Mouse (Mus musculus): ENCODE results near the gene Gpd1.

Gene Gpd1

DNA sequence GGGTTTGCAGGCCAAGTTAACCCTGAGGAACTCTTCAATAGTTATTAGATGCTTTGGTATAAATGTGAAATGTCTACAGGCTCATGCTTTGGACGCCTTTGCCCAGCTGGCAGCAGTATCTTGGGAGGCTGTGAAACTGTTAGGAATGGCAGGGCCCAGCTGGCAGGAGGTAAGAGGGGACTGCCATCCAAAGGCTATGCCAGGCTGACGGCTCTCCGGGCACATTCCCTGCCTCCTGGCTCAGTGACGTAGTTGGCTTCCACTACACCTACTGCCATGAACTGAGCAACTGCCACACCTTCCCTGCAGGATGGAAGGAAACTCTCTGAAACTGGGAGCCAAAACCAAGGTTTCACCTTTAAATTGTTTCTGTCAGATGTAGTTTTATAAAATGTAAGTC is 22.9 kb downstream of the Gpd1 start:
- in situ Hi-C loops (cut with MboI; ENCODE audit: unreplicated experiment in 2 of 2), result no loop called here

DNA sequence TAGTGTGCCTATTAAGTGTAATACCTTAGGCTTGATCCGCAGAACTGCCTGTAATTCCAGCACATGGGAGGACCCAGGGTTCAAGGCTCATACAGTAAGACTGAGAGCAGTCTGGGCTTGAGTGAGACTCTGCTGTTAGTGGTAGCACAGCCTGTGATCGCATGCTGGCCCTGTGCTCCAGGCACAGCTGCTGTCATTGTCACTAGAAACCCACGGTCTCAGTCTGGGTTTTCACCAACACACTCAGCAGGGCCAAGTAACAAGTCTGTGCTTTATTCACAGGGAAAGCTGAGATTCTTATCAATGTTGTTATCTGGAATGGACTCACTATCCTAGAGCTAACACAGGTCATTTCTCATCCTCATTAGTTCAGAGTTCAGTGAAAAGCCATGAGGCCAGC is 36.9 kb downstream of the Gpd1 start:
- in situ Hi-C loops (cut with MboI; ENCODE audit: unreplicated experiment in 2 of 2), result no loop called here

DNA sequence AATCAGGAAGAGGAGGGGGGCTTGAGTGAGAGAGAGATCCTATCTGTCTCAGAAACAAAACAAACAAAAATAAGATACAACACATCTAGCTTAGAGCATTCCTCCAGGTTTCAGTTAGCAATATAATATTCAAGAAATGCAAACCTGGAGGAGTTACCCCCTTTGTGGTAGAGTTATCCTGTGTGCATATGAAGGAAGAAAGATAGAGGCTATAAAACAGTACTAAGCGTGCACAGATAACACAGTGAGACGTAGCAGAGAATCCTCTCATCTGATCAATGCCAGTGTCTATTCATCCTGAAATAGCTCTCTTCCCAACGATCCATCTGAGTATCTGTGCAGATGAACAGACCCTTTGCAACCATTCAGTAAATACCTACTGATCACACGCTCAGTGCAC is 50.2 kb downstream of the Gpd1 start:
- in situ Hi-C loops (cut with MboI; ENCODE audit: unreplicated experiment in 2 of 2), result no loop called here

DNA sequence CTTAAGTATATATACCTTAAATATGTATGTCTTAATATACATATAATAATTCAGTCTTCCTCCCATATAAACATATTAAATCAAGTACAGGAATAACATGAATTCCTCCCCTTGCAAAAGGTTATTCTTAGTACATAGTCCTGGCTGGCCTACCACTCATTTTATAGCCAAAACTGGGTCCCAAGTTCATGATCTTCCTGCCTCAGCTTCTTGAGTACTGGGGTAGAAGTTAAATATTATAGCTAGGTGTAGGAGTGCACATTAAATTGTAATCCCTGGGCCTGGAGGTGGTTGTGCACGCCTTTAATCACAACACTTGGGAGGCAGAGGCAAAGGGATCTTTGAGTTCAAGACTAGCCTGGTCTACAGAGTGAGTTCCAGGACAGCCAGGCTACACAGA is 51.4 kb downstream of the Gpd1 start:
- in situ Hi-C loops (cut with MboI; ENCODE audit: unreplicated experiment in 2 of 2), result no loop called here

DNA sequence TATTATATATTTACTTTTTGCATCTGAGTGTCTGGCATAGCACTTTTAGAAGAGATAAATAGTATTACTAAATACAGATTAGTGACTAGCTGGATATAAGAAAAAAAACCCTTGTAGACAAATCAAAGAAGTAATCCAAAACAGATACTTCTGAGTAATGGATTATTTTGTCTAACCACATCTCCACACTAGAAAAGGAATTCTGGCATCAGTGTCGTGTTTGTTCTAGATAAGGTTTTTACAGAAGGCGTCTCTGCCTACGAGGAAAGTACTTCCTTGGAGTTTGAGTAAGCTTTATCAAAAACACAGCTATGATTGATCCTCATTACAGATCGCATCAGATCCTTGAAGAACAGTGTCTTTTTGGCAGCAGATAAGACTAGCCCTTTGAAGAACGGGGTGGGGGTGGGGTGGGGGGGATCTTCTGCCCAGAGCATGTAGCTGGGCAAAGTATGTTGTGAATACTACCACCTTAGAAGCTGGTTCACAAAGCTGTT is 53.7 kb downstream of the Gpd1 start:
- in situ Hi-C loops (cut with MboI; ENCODE audit: unreplicated experiment in 2 of 2), result loop anchor here (5.0 kb wide), 2 partner anchors 44 to 49 kb away; partner anchors contain the start of gene Cox14 (in 1 of the 2)

DNA sequence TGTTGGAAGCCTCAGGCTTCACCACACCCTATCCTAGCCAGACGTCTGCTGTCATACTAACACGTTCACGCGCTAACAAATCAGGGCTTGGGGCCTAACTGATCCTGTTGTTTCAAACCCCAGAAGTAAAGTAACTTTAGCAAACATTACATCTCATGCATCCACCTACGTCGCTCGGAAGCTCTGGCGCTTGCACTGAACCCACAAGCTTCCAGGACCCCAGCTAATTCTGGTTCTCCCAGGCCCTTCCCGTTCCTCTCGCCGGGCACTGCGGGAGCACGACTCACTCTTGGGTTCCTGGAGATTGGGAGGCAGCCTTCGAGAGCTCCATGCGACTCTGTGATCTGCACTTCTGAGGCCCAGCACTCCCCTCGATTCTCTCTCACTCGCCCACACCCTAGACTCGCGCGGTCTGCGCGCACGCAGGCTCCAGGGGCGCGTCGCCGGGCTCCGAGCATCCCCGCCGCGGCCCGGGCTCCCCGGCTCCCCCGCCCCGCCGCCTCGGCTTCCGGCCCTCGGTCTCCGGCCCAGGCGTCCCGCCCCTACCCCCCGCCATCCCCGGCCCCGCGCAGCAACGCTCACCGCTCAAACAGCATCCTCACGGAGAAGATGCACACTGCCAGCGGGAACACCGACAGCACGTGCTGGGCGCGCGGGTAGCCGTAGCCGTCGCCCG is 54.4 kb downstream of the Gpd1 start:
- in situ Hi-C loops (cut with MboI; ENCODE audit: unreplicated experiment in 2 of 2), result loop anchor here (5.0 kb wide), 2 partner anchors 44 to 49 kb away; partner anchors contain the start of gene Cox14 (in 1 of the 2)

DNA sequence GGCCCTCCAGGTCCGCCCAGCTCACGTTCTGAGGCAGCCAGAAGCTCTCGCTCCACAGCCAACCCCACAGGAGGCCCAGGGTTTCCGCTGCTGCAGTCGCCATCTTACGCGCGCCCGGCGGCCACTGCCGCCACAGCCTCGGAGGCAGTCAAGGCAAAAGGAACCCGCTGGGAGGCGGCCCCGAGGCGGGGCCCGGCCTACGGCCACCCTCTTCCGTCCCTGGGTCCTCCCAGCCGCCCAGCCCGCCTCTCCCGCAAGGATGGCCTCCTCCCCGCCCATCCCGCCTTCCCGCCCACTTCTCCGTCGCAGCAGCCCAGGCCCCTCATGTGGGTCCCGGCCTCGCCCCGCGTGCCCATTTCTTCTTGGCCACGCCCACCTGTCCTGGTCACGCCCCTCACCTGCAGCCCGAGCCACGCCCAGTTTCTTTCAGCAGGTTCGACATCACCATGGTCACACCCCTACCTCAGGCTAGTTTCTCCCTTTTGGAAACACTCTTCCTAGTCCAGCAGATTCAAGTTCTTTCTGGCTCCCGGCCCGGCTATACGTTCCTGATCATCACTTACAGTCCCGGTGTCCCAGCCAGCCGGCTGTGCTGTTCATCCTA is 55.1 kb downstream of the Gpd1 start:
- in situ Hi-C loops (cut with MboI; ENCODE audit: unreplicated experiment in 2 of 2), result loop anchor here (5.0 kb wide), 2 partner anchors 45 to 50 kb away; partner anchors contain the start of gene Cox14 (in 1 of the 2)

DNA sequence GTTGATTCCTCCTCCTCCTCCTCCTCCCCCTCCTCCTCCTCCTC is 55.4 kb downstream of the Gpd1 start, which contains the start of gene Cers5:
Gene Cers5 (minus strand): TSS at position 5 of the 44 bp plus-strand sequence.
- in situ Hi-C loops (cut with MboI; ENCODE audit: unreplicated experiment in 2 of 2), result loop anchor here (5.0 kb wide), 2 partner anchors 45 to 50 kb away; partner anchors contain the start of gene Cox14 (in 1 of the 2)

DNA sequence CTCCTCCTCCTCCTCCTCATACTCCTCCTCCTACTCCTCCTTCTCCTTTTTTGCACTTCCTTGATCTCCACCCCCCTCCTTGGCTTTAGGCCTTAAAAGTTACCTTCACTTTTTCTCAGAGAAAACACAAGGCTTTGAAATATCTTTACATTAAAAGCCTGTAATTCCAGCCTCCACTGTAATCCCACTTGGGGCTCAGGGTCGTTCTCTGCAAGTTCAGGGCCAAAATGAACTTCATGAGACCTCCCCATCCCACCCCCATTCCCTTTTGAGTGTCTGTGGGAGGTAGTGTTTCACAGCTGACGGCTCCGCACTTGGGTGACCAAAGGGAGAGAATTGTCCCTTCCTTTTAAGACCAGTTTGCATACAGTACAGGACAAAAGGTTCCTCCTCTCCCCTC is 55.6 kb downstream of the Gpd1 start:
- in situ Hi-C loops (cut with MboI; ENCODE audit: unreplicated experiment in 2 of 2), result loop anchor here (5.0 kb wide), 2 partner anchors 46 to 51 kb away; partner anchors contain the start of gene Cox14 (in 1 of the 2)

All from v-Abl transformed pro-B cells (cell line).